Mouse (Mus musculus) cerebellum, adult 9-10 months (tissue): Measurements from ENCODE around the gene Hfe2.
"Not testable (repeated sequence)": the region's sequence is repeated elsewhere in the genome, so short reads cannot be mapped to it uniquely, and the experiment has no call there.

ENCODE experiments used
- DNase-seq: peaks from one replicate; pipeline ENCODE4 v3.0.0; 2022

Hfe2 gene

GRCm38 (mm10) chr3:96524914-96525313 lies at the start of gene Hfe2:
TSS of gene Hfe2 (plus strand) at chr3:96525172.
- no peak for DNase-seq

GRCm38 (mm10) chr3:96477084-96477483 lies 47.9 kb upstream of the Hfe2 start:
- DNase-seq = no peak

GRCm38 (mm10) chr3:96477558-96477957 lies 47.4 kb upstream of the Hfe2 start:
- no peak for DNase-seq

DNA sequence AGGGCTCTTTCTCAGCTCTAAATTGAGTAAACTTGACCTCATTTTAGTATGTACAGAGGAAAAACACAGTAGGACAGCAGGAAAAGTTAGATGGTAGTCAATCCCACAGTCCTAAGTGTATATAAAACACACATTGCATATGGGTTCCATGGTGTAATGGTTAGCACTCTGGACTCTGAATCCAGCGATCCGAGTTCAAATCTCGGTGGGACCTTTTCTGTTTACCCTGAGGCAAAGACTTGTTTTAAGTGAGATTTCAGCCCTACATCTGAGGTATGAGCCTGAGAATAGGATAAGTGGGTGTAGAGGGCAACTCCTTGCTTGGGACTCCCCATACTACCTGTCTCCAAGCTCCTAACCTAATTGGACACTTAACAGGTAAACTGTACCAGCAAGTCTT lies 45.7 kb upstream of the Hfe2 start:
- peak; percentile 26 for DNase-seq

DNA sequence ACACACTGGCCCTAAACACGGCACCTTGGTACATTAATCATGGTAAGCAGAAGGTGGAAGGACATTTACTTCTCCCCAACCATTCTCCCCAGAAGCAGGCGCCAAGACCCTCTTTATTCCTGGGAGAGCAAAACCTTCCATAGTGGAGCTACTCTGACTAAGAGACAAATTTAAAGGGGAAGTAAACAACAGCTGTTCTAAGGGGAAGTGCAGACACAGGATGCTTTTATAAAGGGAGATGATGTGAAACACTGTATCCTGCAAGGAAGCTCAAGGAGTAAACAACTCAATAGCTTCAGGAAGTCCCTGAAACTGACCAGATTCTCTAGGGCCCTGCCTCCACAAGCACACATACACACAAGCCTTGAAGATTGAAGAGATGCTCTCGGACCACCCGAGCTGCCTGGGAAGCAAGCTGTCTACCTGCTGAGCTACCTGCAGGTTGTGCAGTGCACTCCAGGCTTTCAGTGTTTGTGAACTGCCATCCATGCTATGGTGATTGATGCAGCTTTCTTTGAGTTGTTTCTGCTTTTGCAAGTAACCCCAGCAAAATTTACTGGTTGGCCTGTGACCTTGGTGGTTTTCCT lies 44.2 kb upstream of the Hfe2 start:
- no peak for DNase-seq

DNA sequence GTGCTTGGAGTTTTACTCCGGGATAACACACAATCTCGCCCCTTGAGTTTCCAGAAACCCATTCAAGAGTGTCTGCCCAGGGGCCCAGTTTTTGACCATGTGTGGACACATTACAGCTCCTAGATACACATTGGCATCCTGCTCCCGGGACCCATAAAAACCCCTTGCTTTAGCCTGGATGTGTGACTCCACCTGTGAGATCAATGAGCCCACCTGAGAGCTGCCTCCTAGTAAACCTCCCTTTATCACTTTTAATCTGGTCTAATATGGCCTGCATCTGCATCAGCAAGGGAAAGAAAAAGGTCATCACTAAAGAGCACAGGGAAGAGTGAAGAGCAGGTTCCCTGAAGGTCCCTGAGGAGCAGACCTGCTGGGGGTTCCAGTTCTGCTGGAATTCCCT lies 43.1 kb upstream of the Hfe2 start:
- no peak for DNase-seq

DNA sequence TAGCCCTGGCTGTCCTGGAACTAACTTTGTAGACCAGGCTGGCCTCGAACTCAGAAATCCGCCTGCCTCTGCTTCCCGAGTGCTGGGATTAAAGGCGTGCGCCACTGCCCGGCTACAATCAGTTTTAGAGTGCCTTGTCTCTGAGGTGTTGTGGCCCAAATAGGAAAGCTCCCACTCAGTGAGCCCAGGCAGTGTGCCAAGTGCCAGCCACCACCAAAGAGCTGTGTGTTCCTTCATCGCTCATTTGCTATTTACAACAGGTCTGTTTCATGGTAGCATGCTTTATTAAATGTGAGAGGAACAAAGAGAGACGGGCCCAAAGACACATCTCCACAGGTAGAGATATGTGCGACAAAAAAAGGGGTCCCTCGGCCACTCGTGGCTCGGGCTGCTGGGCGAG lies 42.5 kb upstream of the Hfe2 start:
- no peak for DNase-seq

DNA sequence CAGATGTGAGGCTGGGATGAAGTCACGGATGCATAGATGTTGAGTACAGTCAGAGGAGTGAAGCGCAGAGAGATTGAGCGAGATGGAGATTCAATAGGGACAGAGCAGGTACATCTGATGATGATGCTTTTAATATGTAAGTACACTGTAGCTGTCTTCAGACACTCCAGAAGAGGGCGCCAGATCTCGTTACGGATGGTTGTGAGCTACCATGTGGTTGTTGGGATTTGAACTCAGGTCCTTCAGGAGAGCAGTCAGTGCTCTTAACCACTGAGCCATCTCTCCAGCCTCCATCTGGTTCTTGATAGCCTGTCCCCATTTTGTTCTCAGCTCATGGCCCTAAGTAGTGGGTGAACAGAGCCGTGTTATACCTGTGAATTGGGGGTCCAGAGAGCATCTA lies 41.9 kb upstream of the Hfe2 start:
- DNase-seq = not testable (repeated sequence)

DNA sequence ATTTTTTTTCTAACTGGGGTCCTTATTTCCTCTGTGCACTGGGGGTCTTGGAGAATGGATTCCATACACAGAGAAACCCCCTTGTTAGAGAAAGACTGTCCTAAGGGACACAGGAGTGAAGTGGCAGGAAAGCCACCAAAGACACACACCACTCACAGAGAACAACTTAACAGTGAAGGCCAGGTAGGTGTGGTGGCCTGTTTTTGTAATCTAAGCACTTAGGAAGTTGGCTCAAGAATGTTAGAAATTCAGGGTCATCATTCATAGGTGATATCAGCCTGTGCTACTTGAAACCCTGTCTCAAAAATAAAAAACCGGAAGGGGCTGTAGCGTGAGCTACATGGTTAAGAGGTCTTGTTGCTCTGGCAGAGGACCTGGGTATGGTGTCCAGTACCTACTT lies 41.0 kb upstream of the Hfe2 start:
- DNase-seq = no peak

GRCm38 (mm10) chr3:96484921-96485320 lies 40.1 kb upstream of the Hfe2 start:
- DNase-seq = no peak

GRCm38 (mm10) chr3:96485361-96485760 lies 39.6 kb upstream of the Hfe2 start:
- no peak for DNase-seq

DNA sequence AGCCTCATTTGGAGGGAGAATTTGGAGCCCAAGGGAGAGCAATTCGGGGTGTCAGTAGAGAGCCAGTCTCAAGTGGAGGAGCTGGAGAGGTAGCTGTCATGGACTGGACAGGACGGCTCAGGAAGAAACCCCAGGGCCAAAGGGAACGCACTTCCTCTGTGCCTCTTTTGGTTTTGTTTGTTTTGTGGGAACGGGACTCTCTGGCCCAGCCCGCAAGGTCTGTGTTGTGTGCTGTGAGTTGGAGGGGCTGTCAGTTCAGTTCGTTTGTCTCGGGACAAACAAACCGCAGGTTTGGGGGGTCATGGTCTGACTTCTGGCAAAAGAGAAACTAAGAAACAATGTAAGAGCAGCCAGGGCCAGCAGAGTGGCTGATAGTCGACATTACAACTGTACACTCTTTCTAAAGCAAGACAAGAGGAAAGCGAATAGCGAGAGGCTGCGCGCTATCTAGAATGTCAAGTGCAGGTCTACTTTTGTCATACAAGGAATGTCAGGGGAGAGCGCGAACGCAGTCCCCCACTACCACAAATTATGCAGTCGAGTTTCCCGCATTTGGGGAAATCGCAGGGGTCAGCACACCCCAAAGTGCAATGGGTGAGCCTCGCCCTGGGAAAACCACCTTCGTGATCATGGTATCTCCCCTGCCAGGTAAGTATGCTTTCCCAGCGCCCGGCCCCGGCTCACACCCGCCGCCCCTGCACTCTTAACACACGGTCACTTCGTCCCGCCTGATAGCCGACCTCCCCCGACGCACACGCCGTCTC lies 38.7 kb upstream of the Hfe2 start:
- DNase-seq = not testable (repeated sequence)

GRCm38 (mm10) chr3:96486828-96487559 lies 38.0 kb upstream of the Hfe2 start:
- not testable (repeated sequence) for DNase-seq

- DNase-seq = peak; percentile 71
Observed at GRCm38 (mm10) chr3:96487596-96488289, 37.2 kb upstream of the Hfe2 start.

- not testable (repeated sequence) for DNase-seq
Observed at GRCm38 (mm10) chr3:96488290-96488906, 36.6 kb upstream of the Hfe2 start.

GRCm38 (mm10) chr3:96488907-96489629 lies 35.9 kb upstream of the Hfe2 start:
- DNase-seq = peak; percentile 40

DNA sequence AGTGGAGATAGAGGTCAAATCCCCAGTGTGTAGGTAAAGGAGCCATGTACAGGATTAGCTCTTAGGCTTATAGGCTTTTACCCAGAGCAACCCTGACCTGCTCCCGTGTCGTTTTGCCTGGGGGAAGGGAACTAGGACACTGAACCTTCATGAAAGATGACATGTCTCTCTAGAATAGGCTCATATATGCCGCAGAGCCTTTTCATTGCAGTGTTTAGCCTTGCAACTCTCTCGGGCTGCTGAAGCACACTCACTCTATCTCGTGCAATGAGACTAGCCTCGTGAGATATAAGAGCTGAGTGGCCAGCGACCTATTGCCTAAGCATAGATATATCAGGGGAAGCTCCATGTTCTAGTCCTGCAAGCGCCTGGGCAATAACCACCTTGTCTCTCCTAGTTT lies 35.3 kb upstream of the Hfe2 start:
- DNase-seq = peak; percentile 38

GRCm38 (mm10) chr3:96494456-96494855 lies 30.5 kb upstream of the Hfe2 start:
- not testable (repeated sequence) for DNase-seq

DNA sequence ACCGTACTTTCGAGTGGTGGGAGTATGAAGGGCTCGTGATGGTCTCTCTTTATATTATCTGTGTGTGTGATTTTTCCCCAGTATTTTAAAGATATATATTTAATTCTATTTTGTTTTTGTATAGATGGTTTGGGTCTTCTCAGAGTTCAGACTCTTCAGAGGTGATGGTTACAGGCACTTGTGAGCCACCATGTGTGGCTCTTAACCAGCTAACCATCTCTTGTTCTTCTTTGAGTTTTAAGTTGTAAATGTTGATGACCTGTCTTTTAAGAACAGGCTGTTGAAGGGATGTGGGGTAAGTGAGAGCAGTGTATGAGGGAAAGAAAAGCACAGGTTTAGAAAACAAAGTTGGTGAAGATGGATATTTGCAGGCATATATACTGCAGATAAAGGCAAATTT lies 30.1 kb upstream of the Hfe2 start:
- DNase-seq = no peak

DNA sequence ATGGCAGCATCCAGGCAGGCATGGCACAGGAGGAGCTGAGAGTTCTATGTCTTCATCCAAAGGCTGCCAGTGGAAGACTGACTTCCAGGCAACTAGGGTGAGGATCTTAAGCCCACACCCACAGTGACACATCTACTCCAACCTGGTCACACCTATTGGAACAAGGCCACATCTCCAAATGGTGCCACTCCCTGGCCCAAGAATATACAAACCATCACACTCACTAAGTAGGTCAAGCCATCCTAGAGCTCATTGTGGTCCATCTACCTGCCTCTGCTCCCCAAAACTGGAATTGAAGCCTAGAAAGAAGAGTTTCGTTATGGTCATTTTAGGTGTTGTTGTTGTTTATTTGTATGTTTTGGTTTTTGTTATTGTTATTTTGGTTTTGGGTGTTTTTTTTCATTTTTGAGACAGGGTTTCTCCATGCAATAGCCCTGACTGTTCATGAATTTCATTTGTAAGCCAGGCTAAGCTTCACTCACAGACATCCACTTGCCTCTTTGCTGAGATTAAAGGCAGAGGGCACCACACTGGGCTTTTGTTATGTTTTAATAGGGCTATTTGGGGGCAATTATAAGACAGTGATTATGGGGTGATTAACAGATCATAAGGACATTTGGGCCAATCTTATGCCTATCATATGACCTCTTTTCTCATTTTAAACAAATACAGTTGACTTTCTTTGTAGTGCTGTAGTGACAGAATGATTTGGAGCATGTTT lies 29.3 kb upstream of the Hfe2 start:
- DNase-seq = peak; percentile 30

- DNase-seq = no peak
Observed at GRCm38 (mm10) chr3:96496216-96496615, 28.8 kb upstream of the Hfe2 start.
